Mouse (Mus musculus) lung, embryonic 16.5 days (tissue): ENCODE data around the gene Scnn1b. TPM values are rescaled to one million over a fixed set of nuclear protein-coding genes. Genes with fewer than 3 reads are reported as not detected.
A peak's percentile ranks its signal among the peaks of the same experiment; 100 is the strongest.

ENCODE experiments used
- ATAC-seq: fragments of 200-750 bp; cut with Nextera tagmentation; 2 replicates; pipeline ENCODE4 v1.8.0; 2017; ENCODE audit warnings: low read depth, mild to moderate bottlenecking, moderate library complexity
- H3K27ac ChIP-seq: fragments of 300-500 bp; sonication (generic); 2 replicates; pipeline ENCODE4 v1.5.1; 2014; ENCODE audit warnings: mild to moderate bottlenecking, control low read depth, low read length
- H3K27me3 ChIP-seq: fragments of 300-500 bp; sonication (generic); 2 replicates; pipeline ENCODE4 v1.6.1; 2014; ENCODE audit warnings: low read depth, low read length, mixed read lengths; ENCODE audit not compliant: control insufficient read depth, insufficient read depth
- H3K36me3 ChIP-seq: fragments of 300-500 bp; sonication (generic); 2 replicates; pipeline ENCODE4 v1.6.1; 2014; ENCODE audit warnings: low read length; ENCODE audit not compliant: control insufficient read depth, insufficient read depth
- H3K4me1 ChIP-seq: fragments of 300-500 bp; sonication (generic); replicated peaks from 2 replicates; pipeline ENCODE4 v1.6.1; 2014; ENCODE audit warnings: low read length, mixed read lengths; ENCODE audit not compliant: control insufficient read depth, insufficient read depth
- H3K4me2 ChIP-seq: fragments of 300-500 bp; sonication (generic); 2 replicates; pipeline ENCODE4 v1.6.1; 2014; ENCODE audit warnings: low read depth, low read length, control low read depth
- H3K4me3 ChIP-seq: fragments of 300-500 bp; sonication (generic); 2 replicates; pipeline ENCODE4 v1.5.1; 2014; ENCODE audit warnings: mild to moderate bottlenecking, low read length, control low read depth
- H3K9ac ChIP-seq: fragments of 300-500 bp; sonication (generic); 2 replicates; pipeline ENCODE4 v1.6.1; 2014; ENCODE audit warnings: low read length, control low read depth
- H3K9me3 ChIP-seq: fragments of 300-500 bp; sonication (generic); 2 replicates; pipeline ENCODE4 v1.6.1; 2016; ENCODE audit warnings: low read length; ENCODE audit not compliant: control insufficient read depth
- WGBS: fragments of 180-500 bp; shearing (Covaris S2); extraction: QIAGEN DNeasy Blood & Tissue Kit; methylation state at CpG from one replicate; pipeline ENCODE4 v1.1.7; 2014; 5-methylcytosine and 5-hydroxymethylcytosine counted together
- polyA plus RNA-seq: library from polyadenylated mRNA; unstranded; fragments of >200 nt; fragmentation: Nextera tagmentation; extraction: Ambion mirVana; gene quantifications from 2 replicates; pipeline ENCODE4 v1.2.1, GENCODE M21; 2015

Scnn1b gene
- polyA plus RNA-seq, 1 experiment from 2014 or later: 7.1 TPM

DNA sequence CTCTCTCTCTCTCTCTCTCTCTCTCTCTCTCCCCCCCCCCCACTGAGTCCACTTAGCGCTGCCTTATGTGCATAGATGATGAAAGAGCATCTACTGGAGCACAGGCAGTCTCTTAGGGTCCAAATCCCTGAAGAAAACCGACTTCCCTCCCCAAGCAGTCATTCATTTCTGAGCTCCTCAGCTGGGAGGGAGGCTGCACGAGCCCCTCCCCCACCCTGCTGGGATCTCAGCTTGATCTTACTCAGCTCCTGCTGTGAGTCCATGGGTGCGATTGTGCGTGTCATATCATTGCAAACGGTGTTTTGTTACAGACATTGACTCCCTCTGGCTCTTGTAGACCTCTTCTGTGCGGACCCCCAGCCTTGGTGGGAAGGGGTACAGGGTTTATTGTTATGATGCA is 35.1 kb downstream of the Scnn1b start:
- Histone ChIP-seq H3K4me3 (no peak overlapping the region), H3K27ac (no peak overlapping the region), H3K9me3 (no peaks in the 10 kb centered on the region), H3K36me3 (no peaks in the 10 kb centered on the region), H3K27me3 (no peaks in the 10 kb centered on the region), H3K4me2 (no peak overlapping the region; the same call in 1 of the 2 replicates), H3K4me1 (peaks cover 4% of the 10 kb centered on the region; the same call in 1 of the 2 replicates), H3K9ac (no peak overlapping the region)
- 15% methylated on average over 7 of the region's 7 CpGs for WGBS
- no peak for ATAC-seq

DNA sequence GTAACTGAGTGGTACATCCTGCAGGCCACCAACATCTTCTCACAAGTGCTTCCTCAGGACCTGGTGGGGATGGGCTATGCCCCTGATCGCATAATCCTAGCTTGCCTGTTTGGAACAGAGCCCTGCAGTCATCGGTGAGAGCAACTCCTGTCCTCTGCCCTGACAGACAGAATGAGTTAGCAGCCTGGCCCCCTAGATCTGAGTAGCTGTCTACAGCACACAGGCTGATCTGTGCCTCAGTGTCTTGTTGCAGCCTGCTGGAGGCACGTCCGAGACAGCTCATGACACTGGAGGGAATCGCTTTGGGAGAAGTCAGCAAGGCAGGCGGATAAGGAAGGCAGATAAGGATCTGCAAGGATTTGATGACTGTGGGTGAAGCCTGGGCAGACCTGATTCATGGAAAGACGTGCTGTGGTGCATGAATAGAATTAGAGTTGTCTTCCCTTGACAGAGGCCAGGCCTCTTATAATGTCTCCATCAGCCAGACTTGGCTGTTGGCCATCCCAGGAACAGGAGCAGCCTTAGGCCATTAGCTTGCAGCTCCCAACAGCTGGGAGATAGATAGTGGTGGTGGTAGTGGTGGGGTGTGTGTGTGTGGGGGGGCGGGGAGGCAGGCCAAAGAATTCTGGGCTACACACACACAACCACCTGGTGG is 38.0 kb downstream of the Scnn1b start:
- Histone ChIP-seq H3K4me3 (no peak overlapping the region), H3K36me3 (no peaks in the 10 kb centered on the region), H3K27me3 (no peaks in the 10 kb centered on the region), H3K4me1 (peaks cover 7% of the 10 kb centered on the region), H3K27ac (no peak overlapping the region), H3K4me2 (no peak overlapping the region), H3K9ac (no peak overlapping the region), H3K9me3 (no peaks in the 10 kb centered on the region)
- peak; percentile 72 for ATAC-seq
- 51% methylated on average over 8 of the region's 8 CpGs for WGBS

DNA sequence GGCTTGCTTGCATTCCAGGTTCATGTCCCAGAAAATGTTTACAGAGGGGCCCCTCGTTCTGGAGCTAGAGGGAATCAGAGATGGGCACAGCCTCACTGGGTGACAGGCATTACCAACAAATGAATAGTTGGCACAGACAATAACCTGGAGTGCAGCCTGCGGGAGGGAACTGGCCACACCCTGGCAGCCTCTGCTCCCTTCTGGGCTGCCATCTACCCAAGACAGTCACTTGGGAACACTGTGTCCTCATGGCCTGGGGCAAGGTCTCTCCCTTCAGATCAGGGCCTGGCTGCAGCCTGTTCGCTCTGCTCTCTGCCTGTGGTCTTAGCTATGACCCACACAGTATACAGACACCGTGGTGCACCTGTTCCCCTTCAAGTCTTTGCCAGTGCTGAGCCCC is 42.0 kb downstream of the Scnn1b start:
- no peak overlapping the region for H3K27ac ChIP-seq
- H3K9ac ChIP-seq: 0 out of 2 replicates have a peak overlapping the region, but pooled peaks have one; percentile 6
- WGBS: 50% methylated on average over 4 of the region's 4 CpGs
- no peak overlapping the region for H3K4me3 ChIP-seq
- H3K36me3 ChIP-seq: no peaks in the 10 kb centered on the region
- H3K4me1 ChIP-seq: peaks cover 7% of the 10 kb centered on the region
- 0 out of 2 replicates have a peak, but pooled peaks have one; percentile 9 for ATAC-seq
- H3K27me3 ChIP-seq: no peaks in the 10 kb centered on the region
- H3K4me2 ChIP-seq: no peak overlapping the region
- no peaks in the 10 kb centered on the region for H3K9me3 ChIP-seq

- ATAC-seq: no peak
- Histone ChIP-seq H3K27ac (no peak overlapping the region), H3K9me3 (no peaks in the 10 kb centered on the region), H3K4me2 (no peak overlapping the region), H3K9ac (no peak overlapping the region), H3K4me1 (no peaks in the 10 kb centered on the region), H3K36me3 (no peaks in the 10 kb centered on the region), H3K4me3 (no peak overlapping the region), H3K27me3 (no peaks in the 10 kb centered on the region)
- 62% methylated on average over 8 of the region's 8 CpGs for WGBS
Observed at GRCm38 (mm10) chr7:121912250-121912649, 47.4 kb downstream of the Scnn1b start.

DNA sequence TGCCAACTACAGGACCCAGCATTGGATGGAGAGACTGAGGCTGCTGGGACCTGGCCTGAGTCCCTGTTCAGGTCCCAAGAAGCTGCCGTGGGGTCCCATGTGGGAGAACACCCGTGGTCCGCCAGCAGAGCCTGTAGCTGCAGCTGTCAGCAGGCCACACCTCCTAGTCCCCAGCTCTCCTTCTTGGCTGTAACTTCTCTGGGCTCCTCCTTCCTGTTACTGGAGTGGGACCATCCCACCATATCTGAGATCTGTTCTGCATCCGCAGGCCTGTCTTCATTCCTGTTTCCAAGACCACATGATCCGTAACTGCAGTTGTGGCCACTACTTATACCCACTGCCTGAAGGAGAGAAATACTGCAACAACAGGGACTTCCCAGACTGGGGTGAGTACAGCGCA is 49.1 kb downstream of the Scnn1b start:
- Histone ChIP-seq H3K36me3 (no peaks in the 10 kb centered on the region), H3K4me2 (no peak overlapping the region), H3K9ac (no peak overlapping the region), H3K27me3 (no peaks in the 10 kb centered on the region), H3K27ac (no peak overlapping the region), H3K4me3 (no peak overlapping the region), H3K9me3 (no peaks in the 10 kb centered on the region), H3K4me1 (no peaks in the 10 kb centered on the region)
- 0 out of 2 replicates have a peak, but pooled peaks have one; percentile 19 for ATAC-seq
- 51% methylated on average over 6 of the region's 6 CpGs for WGBS

- Histone ChIP-seq H3K36me3 (no peaks in the 10 kb centered on the region; the same call in 1 of the 2 replicates), H3K4me1 (no peaks in the 10 kb centered on the region), H3K9me3 (no peaks in the 10 kb centered on the region), H3K4me3 (no peak overlapping the region), H3K9ac (no peak overlapping the region), H3K4me2 (no peak overlapping the region), H3K27ac (no peak overlapping the region), H3K27me3 (no peaks in the 10 kb centered on the region)
- ATAC-seq: no peak
- 96% methylated on average over 7 of the region's 7 CpGs for WGBS
Observed at GRCm38 (mm10) chr7:121924361-121924760, 59.5 kb downstream of the Scnn1b start.

GRCm38 (mm10) chr7:121927882-121928281 is 63.0 kb downstream of the Scnn1b start:
- Histone ChIP-seq H3K27ac (no peak overlapping the region), H3K4me2 (no peak overlapping the region), H3K36me3 (no peaks in the 10 kb centered on the region; the same call in 1 of the 2 replicates), H3K4me3 (no peak overlapping the region), H3K9ac (no peak overlapping the region), H3K4me1 (no peaks in the 10 kb centered on the region), H3K9me3 (no peaks in the 10 kb centered on the region), H3K27me3 (no peaks in the 10 kb centered on the region)
- WGBS: 90% methylated on average over 2 of the region's 2 CpGs
- no peak for ATAC-seq

DNA sequence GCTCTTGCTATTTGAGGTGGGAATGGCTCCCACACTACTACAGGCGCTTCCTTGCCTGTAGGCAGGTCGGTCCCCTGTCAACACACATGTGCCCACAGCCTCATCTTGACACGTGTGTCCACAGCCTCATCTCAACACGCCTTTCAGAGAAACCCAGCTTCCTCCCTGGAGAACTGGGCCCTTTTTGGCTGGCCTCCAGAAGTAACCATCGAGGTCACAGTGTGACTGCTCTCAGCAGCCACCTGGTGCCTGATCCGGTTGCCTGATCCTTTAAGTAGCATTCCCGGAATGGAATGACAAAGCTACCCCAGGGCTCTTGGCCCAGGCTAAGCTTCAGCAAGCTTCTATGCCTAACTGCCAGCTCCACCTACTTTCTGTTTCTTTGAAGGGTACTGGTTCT is 66.4 kb downstream of the Scnn1b start:
- ATAC-seq: peak; percentile 47
- no peak overlapping the region for H3K4me2 ChIP-seq
- no peak overlapping the region; the same call in none of the 2 replicates for H3K27ac ChIP-seq
- no peaks in the 10 kb centered on the region for H3K9me3 ChIP-seq
- H3K4me1 ChIP-seq: peaks cover 10% of the 10 kb centered on the region
- no peak overlapping the region for H3K9ac ChIP-seq
- WGBS: 52% methylated on average over 7 of the region's 7 CpGs
- H3K4me3 ChIP-seq: no peak overlapping the region
- no peaks in the 10 kb centered on the region; the same call in 1 of the 2 replicates for H3K36me3 ChIP-seq
- H3K27me3 ChIP-seq: no peaks in the 10 kb centered on the region

- no peak overlapping the region for H3K4me3 ChIP-seq
- H3K27ac ChIP-seq: 0 out of 2 replicates have a peak overlapping the region, but pooled peaks have one; percentile 36
- no peaks in the 10 kb centered on the region for H3K36me3 ChIP-seq
- peaks cover 21% of the 10 kb centered on the region for H3K4me1 ChIP-seq
- H3K4me2 ChIP-seq: no peak overlapping the region
- no peaks in the 10 kb centered on the region for H3K27me3 ChIP-seq
- H3K9ac ChIP-seq: no peak overlapping the region
- 57% methylated on average over 6 of the region's 6 CpGs for WGBS
- H3K9me3 ChIP-seq: no peaks in the 10 kb centered on the region
- peak; percentile 18; the same call in 1 of the 2 replicates for ATAC-seq
Observed at GRCm38 (mm10) chr7:121933675-121934074, 68.8 kb downstream of the Scnn1b start.
